Mouse (Mus musculus) layer of hippocampus, postnatal 10 days (tissue): Measurements from ENCODE around the gene Taar8c. TPM values are rescaled to one million over a fixed set of nuclear protein-coding genes. Genes with fewer than 3 reads are reported as not detected.
"Not testable (repeated sequence)": the region's sequence is repeated elsewhere in the genome, so short reads cannot be mapped to it uniquely, and the experiment has no call there.

Source experiments
- DNase-seq, 2 experiments: peaks; one replicate each; pipeline ENCODE4 v3.0.0; 2021; ENCODE audit warnings: low spot score in 2 of 2
- total RNA-seq, 2 experiments: library from RNA; stranded (reverse); gene quantifications; 2 replicates each; pipeline ENCODE4 v1.2.3; 2021

Gene Taar8c
- total RNA-seq, 2 experiments from 2014 or later: not detected

DNA sequence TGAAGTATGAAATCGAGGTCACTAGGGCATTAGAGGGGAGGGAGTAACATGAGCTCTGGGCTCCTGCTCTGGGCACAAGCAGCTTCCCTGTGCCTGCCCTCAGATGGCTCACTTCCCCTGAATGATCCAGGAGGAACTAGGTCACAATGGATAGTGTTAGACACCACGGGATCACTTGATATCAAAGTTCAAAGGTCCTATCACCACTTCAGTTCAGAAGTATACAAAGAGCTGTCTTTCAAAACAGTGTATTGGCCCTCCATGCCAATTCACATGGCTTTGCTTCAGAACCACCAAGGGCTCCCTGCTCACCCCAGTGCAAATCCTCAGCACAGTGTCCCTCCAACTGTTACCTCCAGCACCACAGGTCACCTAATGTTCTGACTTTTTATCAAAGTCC lies 27.0 kb downstream of the Taar8c start:
- not testable (repeated sequence) for DNase-seq

DNA sequence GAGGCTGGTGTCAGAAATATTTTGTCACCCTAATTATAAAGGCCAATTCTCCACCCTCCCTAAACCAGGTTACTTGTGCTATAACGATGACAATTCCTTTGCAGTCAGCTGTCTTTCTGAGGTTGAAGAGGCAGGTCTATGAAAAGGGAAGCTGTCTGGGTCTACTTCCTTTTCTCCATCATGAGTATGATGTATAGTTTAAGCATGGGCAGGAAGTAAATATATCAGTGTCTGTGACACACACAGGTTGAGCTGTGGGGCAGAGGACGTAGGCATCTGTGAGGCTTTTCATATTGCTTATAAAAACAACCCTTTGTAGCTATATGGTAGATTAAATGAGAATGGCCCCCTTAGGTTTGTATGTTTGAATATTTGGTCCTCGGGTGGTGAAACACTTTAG lies 42.7 kb downstream of the Taar8c start:
- DNase-seq: no peak

- no peak for DNase-seq
Measured at GRCm38 (mm10) chr10:24052039-24052438, 49.7 kb downstream of the Taar8c start.

Other genes with a start within 250 kb of the Taar8c start
- gene Vnn1, start 207.2 kb downstream of the Taar8c start, total RNA-seq: under 1 TPM; 0.66 to 0.71 TPM
- not detected for gene Taar1, start 181.6 kb downstream of the Taar8c start, total RNA-seq
- not detected for gene Taar2, start 163.3 kb downstream of the Taar8c start, total RNA-seq
- not detected for gene Taar3, start 152.4 kb downstream of the Taar8c start, total RNA-seq
- gene Taar4, start 141.4 kb downstream of the Taar8c start, total RNA-seq: not detected
- gene Taar5, start 131.2 kb downstream of the Taar8c start, total RNA-seq: not detected
- gene Taar6, start 116.3 kb downstream of the Taar8c start, total RNA-seq: not detected
- gene Taar7a, start 108.4 kb downstream of the Taar8c start, total RNA-seq: not detected
- gene Taar7b, start 102.0 kb downstream of the Taar8c start, total RNA-seq: not detected
- gene Taar7d, start 74.7 kb downstream of the Taar8c start, total RNA-seq: not detected
- not detected for gene Taar7e, start 64.3 kb downstream of the Taar8c start, total RNA-seq
- not detected for gene Taar7f, start 52.4 kb downstream of the Taar8c start, total RNA-seq
- gene Taar8a, start 25.4 kb downstream of the Taar8c start, total RNA-seq: not detected
- not detected for gene Taar8b, start 9.6 kb downstream of the Taar8c start, total RNA-seq
- gene Taar9, start 7.6 kb upstream of the Taar8c start, total RNA-seq: not detected
- gene Stx7, start 47.4 kb upstream of the Taar8c start, total RNA-seq: 100 to 1,000 TPM; 169 to 187 TPM
- 1 to 10 TPM; 4.7 to 5.0 TPM for gene Moxd1, start 121.6 kb upstream of the Taar8c start, total RNA-seq